Mouse (Mus musculus): ENCODE data around the gene Maml2. TPM values are rescaled to one million over a fixed set of nuclear protein-coding genes. Genes with fewer than 3 reads are reported as not detected.
"Not testable (repeated sequence)": the region's sequence is repeated elsewhere in the genome, so short reads cannot be mapped to it uniquely, and the experiment has no call there.

Maml2 gene
- polyA plus RNA-seq, 1 experiment: 5.5 TPM

- peaks cover 3% of the 10 kb centered on the region for H3K4me1 ChIP-seq (ENCODE audit: control insufficient read depth, insufficient read depth, low read length)
Observed at GRCm38 (mm10) chr9:13697041-13697811, 399.5 kb downstream of the Maml2 start.

GRCm38 (mm10) chr9:13697869-13698268, 400.1 kb downstream of the Maml2 start:
- TF ChIP-seq CTCF (IDR thresholded peaks at IDR 0.05; ENCODE audit: extremely low read depth, insufficient read depth, low read length) (no peak), POLR2A (IDR thresholded peaks at IDR 0.05; ENCODE audit: extremely low read depth, insufficient read depth, low read length) (no peak)
- Histone ChIP-seq H3K27ac (ENCODE audit: insufficient read depth, low read length) (no peak overlapping the region), H3K4me1 (ENCODE audit: control insufficient read depth, insufficient read depth, low read length) (peaks cover 3% of the 10 kb centered on the region), H3K4me3 (ENCODE audit: insufficient read depth, low read length) (no peak overlapping the region)

More at GRCm38 (mm10) chr9:13697041-13697811, 399.5 kb downstream of the Maml2 start:
- TF ChIP-seq POLR2A (IDR thresholded peaks at IDR 0.05; ENCODE audit: extremely low read depth, insufficient read depth, low read length) (no peak), CTCF (IDR thresholded peaks at IDR 0.05; ENCODE audit: extremely low read depth, insufficient read depth, low read length) (no peak)
- Histone ChIP-seq H3K4me3 (ENCODE audit: insufficient read depth, low read length) (no peak overlapping the region), H3K27ac (ENCODE audit: insufficient read depth, low read length) (no peak overlapping the region)

GRCm38 (mm10) chr9:13699061-13699780, 401.5 kb downstream of the Maml2 start:
- Histone ChIP-seq H3K4me1 (ENCODE audit: control insufficient read depth, insufficient read depth, low read length) (peaks cover 3% of the 10 kb centered on the region), H3K27ac (ENCODE audit: insufficient read depth, low read length) (no peak overlapping the region), H3K4me3 (ENCODE audit: insufficient read depth, low read length) (no peak overlapping the region)
- TF ChIP-seq CTCF (IDR thresholded peaks at IDR 0.05; ENCODE audit: extremely low read depth, insufficient read depth, low read length) (no peak), POLR2A (IDR thresholded peaks at IDR 0.05; ENCODE audit: extremely low read depth, insufficient read depth, low read length) (no peak)

GRCm38 (mm10) chr9:13699781-13700116, 402.0 kb downstream of the Maml2 start:
- Histone ChIP-seq H3K4me3 (ENCODE audit: insufficient read depth, low read length) (no peak overlapping the region), H3K27ac (ENCODE audit: insufficient read depth, low read length) (no peak overlapping the region), H3K4me1 (ENCODE audit: control insufficient read depth, insufficient read depth, low read length) (no peaks in the 10 kb centered on the region)
- TF ChIP-seq CTCF (IDR thresholded peaks at IDR 0.05; ENCODE audit: extremely low read depth, insufficient read depth, low read length) (no peak), POLR2A (IDR thresholded peaks at IDR 0.05; ENCODE audit: extremely low read depth, insufficient read depth, low read length) (no peak)

- no peak overlapping the region for H3K4me3 ChIP-seq (ENCODE audit: insufficient read depth, low read length)
- TF ChIP-seq POLR2A (IDR thresholded peaks at IDR 0.05; ENCODE audit: extremely low read depth, insufficient read depth, low read length): no peak
- TF ChIP-seq CTCF (IDR thresholded peaks at IDR 0.05; ENCODE audit: extremely low read depth, insufficient read depth, low read length): no peak
- H3K4me1 ChIP-seq (ENCODE audit: control insufficient read depth, insufficient read depth, low read length): no peaks in the 10 kb centered on the region
- H3K27ac ChIP-seq (ENCODE audit: insufficient read depth, low read length): no peak overlapping the region
Observed at GRCm38 (mm10) chr9:13701773-13702172, 404.0 kb downstream of the Maml2 start.

- Histone ChIP-seq H3K4me3 (ENCODE audit: insufficient read depth, low read length) (no peak overlapping the region), H3K27ac (ENCODE audit: insufficient read depth, low read length) (no peak overlapping the region), H3K4me1 (ENCODE audit: control insufficient read depth, insufficient read depth, low read length) (no peaks in the 10 kb centered on the region)
- TF ChIP-seq POLR2A (IDR thresholded peaks at IDR 0.05; ENCODE audit: extremely low read depth, insufficient read depth, low read length): no peak
- no peak for TF ChIP-seq CTCF (IDR thresholded peaks at IDR 0.05; ENCODE audit: extremely low read depth, insufficient read depth, low read length)
Observed at GRCm38 (mm10) chr9:13703100-13703499, 405.3 kb downstream of the Maml2 start.

GRCm38 (mm10) chr9:13704917-13705316, 407.2 kb downstream of the Maml2 start:
- Histone ChIP-seq H3K27ac (ENCODE audit: insufficient read depth, low read length) (no peak overlapping the region), H3K4me1 (ENCODE audit: control insufficient read depth, insufficient read depth, low read length) (no peaks in the 10 kb centered on the region), H3K4me3 (ENCODE audit: insufficient read depth, low read length) (no peak overlapping the region)
- TF ChIP-seq CTCF (IDR thresholded peaks at IDR 0.05; ENCODE audit: extremely low read depth, insufficient read depth, low read length): no peak
- TF ChIP-seq POLR2A (IDR thresholded peaks at IDR 0.05; ENCODE audit: extremely low read depth, insufficient read depth, low read length): no peak

- Histone ChIP-seq H3K4me3 (ENCODE audit: insufficient read depth, low read length) (no peak overlapping the region), H3K4me1 (ENCODE audit: control insufficient read depth, insufficient read depth, low read length) (no peaks in the 10 kb centered on the region), H3K27ac (ENCODE audit: insufficient read depth, low read length) (no peak overlapping the region)
- TF ChIP-seq CTCF (IDR thresholded peaks at IDR 0.05; ENCODE audit: extremely low read depth, insufficient read depth, low read length) (no peak), POLR2A (IDR thresholded peaks at IDR 0.05; ENCODE audit: extremely low read depth, insufficient read depth, low read length) (no peak)
Observed at GRCm38 (mm10) chr9:13707066-13707555, 409.4 kb downstream of the Maml2 start.

GRCm38 (mm10) chr9:13709436-13709835, 411.7 kb downstream of the Maml2 start:
- Histone ChIP-seq H3K27ac (ENCODE audit: insufficient read depth, low read length) (no peak overlapping the region), H3K4me3 (ENCODE audit: insufficient read depth, low read length) (no peak overlapping the region), H3K4me1 (ENCODE audit: control insufficient read depth, insufficient read depth, low read length) (no peaks in the 10 kb centered on the region)
- TF ChIP-seq CTCF (IDR thresholded peaks at IDR 0.05; ENCODE audit: extremely low read depth, insufficient read depth, low read length) (no peak), POLR2A (IDR thresholded peaks at IDR 0.05; ENCODE audit: extremely low read depth, insufficient read depth, low read length) (no peak)

GRCm38 (mm10) chr9:13715891-13716290, 418.1 kb downstream of the Maml2 start:
- H3K4me1 ChIP-seq (ENCODE audit: control insufficient read depth, insufficient read depth, low read length); H3K4me3 ChIP-seq (ENCODE audit: insufficient read depth, low read length); H3K27ac ChIP-seq (ENCODE audit: insufficient read depth, low read length): not testable (repeated sequence)

Measured in cortical plate, adult 2 months (tissue).